Mouse (Mus musculus) NIH3T3 (cell line): ENCODE results near the gene Hdac7.

Source experiments
- DNase-seq: peaks from one replicate; pipeline ENCODE4 v3.0.0-alpha.2; 2012; ENCODE audit warnings: low read depth

Hdac7 gene

DNA sequence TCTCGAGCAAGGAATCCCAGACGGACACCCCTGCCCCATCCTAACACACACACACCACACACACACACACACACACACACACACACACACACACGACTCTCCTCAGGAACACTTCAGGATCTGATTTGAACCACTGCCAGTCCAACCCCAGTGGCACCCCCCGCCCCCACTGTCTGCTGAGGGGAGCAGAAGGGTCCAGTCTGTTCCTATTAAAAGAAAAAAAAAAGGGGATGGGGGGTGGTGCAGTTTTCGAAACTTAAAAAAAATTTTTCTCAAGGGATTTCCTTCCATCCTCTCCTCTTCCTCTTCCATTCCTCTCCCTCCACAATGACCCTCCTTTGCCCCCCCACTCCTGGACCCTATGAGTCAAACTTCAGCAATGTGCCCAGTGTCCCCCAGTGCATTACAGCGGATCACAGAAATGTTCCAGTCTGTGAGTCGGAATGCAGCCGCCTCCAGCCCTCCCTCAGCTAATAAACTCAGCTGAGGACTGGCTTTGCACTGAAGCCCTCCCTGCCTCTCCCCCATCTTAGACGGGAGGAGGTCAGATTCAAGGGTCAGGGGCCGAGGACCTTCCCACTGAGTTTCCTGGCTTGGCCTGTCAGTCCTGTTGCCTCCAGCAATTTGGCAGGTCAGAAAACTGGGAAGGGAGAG is 12.2 kb downstream of the Hdac7 start:
- peak; percentile 85 for DNase-seq

DNA sequence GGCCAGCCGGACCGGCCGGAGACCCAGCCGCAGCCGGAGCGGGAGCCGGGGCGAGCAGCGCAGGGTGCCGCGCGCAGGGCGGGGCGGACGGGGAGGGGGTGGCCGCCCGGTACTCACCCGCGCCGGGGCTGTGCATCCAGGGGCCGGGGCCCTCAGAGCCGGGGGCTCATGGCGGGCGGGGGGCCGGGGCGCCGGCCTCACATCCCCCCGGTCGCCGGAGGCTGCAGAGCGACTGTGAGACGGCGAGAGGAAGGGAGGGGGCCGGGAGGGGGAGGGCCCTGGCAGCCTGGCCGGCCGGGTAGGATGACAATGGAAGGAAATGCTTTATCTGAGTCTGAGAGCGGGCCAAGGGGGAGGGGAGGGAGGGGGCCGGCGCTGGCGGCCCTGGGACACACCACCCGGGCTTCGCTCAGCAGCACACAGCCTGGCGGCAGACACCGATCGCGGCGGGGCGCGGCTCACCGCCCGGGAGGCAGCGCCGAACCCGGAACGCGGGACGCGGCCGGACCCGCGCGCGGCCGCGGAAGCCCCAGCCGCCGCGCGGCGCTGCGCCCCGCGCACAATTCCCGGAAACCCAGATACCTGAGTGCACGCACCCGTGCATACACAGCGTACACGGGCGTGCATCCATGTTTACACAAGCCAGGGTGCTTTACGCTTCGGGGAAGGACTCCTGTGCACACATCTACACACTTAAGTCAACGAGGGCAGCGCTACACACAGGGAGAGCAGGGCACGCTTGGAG is 12.9 kb downstream of the Hdac7 start:
- DNase-seq: peak; percentile 94

DNA sequence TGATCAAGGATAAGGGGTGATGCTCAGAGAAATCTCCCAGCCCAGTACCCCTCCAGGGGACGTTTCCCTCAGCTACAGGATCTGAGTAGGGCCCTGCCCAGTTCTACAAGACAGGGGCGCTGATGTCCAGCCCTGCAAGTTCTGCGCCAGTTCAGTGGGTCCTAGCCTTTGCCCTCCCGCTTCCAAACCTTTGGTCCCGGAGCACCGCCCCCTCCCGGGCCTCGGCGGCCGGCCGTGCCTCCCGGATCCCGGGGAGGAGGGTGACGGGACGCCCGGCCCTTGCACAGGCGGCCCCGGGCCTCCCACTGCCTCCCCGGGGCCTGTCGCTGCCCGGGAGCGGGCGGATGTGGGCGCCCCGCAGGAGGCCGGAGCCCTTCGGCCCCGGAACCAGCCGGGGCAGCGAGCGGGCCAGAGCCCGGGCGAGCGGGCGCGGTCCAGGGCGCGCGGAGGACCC is 13.5 kb downstream of the Hdac7 start:
- DNase-seq: peak; percentile 55

DNA sequence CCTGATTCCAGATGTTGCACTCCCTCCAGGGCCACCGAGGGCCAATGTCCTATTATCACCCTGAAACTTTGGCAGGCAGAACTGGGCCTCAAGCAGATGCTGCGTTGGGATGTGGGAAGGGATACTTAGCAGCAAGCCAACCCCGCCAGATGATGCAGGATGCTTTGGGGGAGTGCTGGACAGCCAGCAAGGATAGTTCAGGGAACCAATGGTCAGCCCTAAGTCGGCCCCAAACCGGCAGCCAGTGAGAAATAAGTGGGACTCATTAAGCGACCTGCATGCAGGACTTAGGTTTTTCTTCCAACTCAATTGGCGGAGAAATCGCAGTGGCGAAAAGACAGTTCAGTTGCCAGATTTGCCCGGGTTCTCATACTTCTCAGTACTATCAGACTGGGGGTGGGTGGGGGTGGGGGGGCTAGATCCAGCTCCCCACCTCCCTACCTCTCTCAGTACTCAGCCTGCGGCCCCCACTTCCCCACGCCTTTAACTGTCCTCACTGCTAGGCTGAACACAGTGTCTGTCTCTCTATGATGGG is 14.0 kb downstream of the Hdac7 start:
- peak; percentile 66 for DNase-seq

DNA sequence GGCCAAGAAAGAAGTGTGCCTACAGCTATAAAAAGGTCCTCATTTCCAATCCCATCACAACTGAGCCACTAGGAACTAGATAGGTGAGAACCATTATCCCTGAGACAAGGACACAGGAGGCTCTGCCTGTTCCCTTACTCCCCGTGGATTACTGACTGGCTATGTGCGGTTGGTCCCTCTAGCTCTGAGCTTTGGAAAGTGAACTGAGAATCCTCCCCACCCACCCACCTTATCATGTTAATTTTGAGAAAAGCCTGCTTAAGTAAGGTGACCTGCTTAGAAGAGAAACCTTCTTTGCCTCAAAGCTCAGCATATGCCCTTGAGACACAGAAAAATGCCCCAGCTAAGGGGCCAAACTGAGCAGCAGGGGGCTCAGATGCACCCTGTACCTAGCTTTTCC is 14.9 kb downstream of the Hdac7 start:
- no peak for DNase-seq

DNA sequence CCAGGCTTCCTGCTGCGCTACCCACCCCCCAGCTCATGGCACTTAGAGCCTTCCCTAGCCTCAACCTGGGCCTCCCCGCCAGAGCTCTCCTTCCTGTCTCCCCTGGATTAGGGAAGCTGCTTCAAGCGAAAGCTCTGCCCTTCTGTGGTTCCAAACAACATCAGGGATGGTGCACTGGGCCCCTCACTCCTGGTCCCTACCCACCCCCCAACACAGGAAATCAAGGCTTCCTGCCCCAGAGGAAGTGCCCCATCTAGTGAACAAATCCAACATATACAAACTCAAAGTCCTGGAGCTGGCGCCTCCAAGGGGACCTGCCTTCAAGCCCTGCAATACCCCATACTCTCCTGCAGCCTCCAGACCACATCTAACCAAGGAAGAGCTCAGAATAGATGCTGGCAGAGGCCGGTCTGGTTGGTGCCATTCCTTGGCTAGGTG is 15.4 kb downstream of the Hdac7 start:
- peak; percentile 73 for DNase-seq

DNA sequence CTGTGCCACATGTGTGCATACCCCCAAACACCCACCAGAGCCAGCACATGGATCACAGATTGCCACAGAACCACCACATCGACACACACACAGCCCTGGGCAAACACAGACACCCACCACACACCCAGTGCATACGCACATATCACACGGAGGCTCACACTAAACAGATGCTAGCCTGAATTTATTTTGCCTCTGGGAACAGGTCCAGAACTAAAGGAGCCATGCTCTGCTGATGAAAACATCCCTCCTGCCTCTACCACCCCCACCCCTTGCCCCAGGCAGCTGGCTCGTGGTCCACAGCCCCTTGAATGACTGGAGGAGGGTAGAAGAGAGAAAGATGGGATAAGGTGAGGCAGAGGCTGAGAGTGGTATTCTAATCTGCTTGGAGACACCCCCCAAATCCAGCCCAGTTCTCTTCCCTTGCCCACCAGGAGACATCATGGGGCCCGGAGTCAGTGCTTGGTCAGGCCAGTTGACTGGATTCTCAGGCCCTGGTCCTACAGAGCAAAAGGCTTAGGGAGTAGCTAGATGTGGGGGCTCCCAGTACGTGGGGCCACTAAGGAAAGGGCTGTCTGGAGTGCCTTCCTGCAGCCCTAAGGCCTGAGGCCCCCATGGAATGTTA is 16.0 kb downstream of the Hdac7 start:
- DNase-seq: peak; percentile 68

DNA sequence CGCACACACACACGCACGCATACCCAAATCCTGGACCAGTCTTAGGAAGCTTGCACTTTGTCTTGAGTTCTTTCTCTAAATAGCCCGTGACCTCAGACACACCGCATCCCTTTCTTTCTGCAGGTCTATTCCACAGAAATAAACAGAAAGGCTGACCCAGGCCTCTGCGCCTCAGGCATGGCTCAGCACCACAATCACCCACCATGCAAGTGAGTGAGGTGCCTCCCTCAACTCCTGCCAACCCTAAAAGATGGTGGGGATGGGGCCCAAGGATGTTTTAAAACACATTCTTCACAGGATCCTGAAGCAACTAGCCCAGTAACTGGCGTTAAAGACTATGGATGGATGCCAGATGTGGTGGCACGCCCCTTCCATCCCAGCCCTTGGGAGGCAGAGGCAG is 16.9 kb downstream of the Hdac7 start:
- no peak for DNase-seq

DNA sequence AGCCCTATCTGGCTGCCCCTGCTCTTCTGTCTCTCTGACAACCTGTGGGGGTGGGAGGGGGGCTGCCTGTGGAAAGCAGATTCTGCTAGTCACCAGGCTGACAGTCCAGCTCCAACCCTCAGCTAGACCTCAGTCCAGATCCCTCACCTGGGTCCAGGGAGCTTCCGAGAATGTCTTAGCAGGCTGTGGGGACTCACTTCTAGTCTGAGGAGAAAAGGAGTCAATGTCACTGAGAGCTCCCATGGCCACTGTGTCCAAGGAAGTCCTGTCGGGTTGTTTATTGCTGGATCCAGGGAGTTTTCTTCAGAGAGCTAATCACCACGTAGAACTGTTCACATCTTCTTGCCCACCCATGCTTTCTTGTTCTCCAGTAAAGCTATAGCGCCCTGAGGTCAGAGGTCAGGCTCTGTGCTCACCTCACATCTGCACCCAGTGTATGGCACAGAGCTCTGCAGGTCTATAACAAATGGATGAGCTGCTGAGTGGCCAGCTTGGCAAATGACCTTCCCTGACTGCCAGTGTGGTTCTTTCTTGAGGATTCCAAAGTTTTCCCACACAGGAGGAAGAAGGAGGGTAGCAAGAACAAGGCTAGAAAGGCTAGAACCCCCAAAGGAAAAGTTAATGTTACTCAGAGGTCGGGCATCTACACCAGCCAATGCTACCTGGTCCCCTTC is 17.6 kb downstream of the Hdac7 start:
- DNase-seq: no peak

DNA sequence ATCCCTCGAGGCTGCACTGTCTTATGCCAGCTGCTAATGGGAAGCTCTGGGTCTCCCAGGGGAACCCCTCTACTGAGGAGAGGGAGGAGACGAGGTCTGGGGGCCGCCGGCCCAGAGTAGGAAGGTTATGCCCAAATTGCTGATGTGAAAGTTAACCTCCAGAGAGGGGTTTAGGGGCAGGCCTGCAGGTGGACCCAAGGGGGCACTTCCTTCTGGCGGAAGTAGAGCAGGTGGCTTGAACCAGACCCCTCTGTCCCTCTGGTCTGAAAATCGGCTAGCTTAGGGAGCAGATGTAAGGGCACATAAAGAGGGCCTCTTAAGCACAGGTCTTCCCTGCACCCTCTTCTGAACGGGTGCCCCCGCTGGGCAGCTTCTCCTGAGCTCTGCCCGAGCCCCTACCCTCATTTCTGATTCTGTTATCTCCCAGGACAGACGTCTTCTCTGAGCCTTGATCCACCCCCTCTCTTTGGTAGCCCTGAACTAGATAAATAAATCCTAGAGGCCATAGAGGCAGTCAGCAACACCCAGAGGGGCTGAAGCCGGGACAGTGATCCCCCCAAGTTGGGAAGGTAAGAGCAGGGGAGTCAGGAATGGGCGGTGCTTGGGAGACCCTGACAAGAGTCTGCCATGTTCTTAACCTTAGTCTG is 18.2 kb downstream of the Hdac7 start:
- no peak for DNase-seq

DNA sequence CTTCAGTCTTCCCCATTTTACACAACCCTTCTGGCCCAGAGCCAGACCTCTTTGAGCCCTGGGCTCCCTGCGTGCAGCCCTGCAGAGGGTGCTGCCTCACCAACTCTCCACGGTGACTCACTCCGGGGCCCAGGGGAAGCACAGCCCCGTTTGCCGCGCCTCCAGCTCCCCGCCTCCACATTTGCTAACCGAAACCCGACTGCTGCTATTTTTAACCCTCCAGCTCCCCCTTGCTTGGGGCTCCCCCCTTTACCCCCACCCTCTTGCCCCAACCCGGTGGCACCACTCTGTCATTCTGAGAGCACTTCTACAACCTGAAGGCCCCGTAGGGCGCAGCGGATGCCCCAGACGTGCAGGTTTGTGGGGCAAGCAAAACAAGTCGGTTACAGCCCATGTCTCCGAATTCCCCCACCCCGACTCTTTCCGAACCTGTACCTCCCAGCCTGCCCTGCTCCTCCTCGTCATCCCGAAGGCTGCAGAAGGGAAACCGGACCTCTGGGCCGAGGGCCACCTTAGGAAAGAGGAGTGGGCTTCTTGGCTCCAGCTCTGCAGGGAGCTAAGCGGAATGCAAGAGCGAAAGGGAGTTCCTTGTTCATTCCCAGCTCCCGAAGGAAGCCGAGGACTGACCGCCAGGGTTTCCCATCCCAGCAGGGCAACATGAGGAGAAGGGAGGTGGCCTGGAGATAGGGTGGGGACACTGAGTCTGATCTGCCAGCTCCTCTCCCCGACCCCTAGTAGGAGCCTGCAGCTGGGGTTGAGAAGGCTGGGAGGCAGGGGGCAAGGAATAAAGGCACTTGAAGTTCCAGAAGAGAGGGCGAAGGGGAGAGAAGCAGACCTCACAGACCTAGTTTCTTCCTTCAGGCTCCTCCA is 19.0 kb downstream of the Hdac7 start:
- DNase-seq: peak; percentile 99

DNA sequence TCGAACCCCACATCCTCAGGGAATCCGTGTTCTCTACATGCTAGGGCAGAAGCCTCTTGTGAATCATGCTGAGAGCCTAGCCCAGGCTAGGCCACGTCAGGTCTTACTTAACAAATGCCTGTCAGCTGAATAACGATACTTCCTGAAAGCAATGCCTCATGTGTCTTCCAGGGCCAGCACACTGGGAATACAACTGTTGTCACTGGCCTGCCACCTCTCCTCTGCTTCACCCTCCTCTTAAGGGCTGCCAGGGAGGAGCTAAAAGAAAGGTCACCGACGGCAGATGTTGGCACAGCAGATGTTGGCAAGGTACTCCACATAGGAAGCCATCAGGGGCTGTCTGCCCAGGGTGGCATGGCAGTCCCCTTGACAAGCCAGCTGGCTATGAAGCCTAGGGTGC is 20.3 kb downstream of the Hdac7 start:
- peak; percentile 49 for DNase-seq

DNA sequence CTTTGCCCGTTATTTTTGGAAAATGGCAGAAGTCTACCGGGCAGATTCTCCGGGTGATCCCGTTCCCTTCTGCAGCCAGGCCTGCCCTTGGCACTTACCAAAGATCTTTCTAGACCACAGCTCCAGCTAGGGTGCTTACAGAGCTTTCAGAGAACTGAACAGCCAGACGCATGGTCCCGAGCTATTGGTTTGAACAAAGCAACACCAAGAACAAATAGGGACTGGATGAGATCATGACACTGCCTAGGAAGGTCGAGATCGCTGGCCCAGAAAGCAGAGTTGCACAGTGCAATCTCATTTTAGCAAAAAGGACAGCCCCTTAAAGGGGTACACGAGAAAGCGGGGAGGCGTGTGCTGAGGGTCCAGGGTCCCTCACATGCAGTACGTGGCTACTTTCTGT is 20.8 kb downstream of the Hdac7 start:
- DNase-seq: no peak

DNA sequence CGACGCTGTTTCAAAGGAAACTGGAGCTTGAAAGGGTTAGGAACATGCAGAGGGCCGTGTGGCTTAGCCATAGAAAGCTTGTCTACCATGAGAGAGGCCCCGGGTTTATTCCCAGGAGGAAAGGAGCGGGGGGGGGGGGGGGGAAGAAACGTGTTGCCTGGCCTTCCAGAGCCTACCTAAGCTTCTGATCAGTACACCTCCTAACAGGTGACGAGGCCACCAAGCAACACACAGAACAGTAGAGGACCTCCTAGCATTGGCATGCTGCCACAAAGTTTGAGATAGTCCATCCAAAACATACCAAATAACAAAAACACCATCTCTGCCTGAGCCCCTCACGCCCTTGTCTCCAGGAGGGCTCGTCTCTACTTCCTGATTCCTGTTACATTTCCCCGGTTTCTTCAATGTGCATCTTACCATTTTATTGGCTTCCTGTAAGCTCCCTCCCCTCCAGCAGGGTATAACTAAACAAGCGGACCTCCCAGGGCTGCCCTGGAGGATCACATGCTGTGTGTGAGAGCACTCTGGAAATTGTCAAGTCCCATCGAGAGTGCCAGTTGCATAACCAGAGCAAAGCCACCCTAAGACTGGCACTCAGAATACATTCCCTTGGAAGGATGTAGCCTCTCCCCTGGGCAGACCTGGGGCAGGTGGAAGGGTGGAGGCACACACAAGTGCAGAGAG is 21.6 kb downstream of the Hdac7 start:
- no peak for DNase-seq

DNA sequence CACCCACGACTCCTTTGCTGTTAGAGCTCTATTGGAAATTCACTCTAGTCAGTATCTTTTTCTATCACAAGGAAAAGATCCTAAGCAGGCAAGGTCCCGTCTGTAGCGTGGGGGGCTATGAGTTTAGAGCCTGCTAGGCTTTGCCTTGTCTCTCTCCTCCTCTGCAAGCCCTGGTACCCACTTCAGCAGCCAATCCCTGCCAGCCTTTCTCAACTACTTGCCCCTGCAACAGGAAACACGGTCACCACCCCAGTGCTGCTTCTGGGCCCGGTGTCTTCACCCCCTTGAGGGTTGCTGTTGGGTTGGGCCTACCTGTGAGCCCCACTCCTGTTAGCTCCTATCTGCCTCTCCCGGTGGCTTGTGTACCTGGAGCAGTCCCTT is 22.3 kb downstream of the Hdac7 start:
- DNase-seq: no peak

DNA sequence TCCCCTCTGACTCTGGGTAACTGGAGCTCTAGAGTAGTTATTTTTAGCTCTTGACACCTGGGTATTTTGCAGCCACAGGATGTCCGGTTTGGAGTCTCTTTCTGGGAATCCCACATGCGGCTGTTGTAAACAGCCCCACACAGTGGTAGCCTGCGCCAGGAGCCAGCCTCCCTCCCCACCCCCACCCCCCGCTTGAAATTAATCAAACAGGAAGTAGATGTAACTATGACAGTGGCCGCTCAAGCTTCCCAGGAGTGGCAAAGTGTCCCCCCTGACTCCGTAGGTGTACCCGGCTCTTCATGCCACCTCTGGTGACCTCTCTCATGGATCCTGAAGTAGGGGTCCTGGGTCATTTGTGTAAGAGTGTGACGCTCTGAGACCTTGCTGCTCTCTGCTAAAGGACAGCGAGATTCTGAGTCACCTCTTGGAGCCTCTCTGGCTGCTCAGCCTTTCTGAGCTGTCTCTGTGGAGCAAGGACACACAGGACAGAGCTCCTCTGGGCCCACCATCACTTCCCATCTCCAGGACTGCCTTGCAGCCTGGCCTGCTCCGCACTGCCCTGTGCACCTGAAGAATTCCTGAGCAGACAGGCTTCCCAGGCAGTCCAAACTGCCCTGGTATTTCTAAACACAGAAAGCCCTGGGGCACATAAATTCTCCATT is 22.9 kb downstream of the Hdac7 start:
- peak; percentile 60 for DNase-seq

DNA sequence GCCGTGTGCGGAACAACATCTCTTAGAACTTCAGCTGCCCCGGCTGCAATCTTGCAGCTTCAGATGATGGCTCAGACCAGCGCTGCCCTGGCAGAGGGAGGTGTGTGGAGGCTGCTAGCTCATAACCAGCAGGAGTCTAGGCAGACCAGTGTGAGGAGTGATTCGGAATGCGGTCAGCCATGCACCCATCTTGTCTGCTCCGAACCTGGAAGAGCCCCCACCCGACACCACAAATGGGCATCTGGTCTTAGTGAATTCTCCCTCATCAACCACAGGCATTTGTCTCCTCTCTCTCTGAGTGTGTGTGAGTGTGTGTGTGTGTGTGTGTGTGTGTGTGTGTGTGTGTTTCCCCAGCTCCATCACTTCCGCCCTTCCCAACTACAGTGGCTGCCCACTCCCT is 24.4 kb downstream of the Hdac7 start:
- DNase-seq: peak; percentile 59

DNA sequence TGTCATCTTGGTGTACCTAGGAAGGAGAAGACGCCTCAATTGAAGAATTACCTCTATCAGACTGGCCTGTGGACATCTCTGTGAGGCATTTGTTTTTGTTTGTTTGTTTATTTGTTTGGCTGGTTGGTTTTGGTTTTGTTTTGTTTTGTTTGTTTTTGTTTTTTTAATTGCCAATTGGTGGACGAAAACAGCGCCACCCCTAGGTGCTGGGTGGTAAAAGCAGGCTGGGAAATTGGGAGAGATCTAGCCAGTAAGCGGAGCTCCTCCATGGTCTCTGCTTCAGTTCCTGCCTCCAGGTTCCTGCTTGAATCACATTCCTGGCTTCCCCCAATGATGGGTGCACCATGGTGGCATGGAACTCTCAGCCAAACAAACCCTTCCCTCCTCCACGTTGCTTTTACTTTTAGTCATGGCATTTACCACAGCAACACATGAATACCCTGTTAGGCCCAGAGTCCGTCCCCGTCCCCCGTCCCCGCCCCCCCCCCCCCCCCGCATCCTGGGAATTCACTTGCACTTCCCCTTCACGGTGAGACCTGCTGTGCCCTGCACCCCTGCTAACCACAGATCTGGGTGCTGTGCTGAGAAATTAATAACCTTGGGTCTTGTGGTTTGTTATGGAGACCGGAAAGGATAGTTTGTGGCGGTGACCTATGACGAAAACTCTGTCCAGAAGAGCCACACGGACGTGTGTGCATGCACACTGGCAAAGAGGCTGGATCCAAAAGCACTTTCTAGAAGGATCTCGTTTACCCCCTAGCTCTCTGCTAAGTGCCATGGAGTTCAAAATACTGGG is 27.9 kb downstream of the Hdac7 start:
- DNase-seq: no peak

DNA sequence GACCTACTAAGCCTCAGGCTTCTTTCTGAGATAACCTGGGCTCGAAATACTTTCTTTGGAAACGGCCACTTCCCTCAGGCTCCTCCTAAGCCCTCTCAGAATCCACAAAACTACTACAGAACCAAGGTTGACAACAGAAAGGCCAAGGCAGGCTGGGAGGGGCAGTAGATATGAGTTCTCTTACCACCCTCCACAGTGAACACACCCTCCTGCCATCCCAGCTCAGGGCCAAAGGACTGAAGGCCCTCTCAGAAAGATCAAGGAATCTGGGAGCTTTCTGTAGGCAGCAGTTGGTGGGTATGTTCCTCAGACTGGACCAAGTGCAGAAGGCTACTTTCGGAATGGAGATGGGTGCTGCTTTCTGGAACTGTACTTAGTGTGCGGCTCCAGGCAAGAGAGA is 29.0 kb downstream of the Hdac7 start:
- DNase-seq: no peak
